Mouse (Mus musculus) MEL (cell line): ENCODE results near the gene Stab1.
A peak's percentile ranks its signal among the peaks of the same experiment; 100 is the strongest.

Experiments used
- BHLHE40 ChIP-seq: IDR thresholded peaks from 2 replicates; pipeline ENCODE4 v1.6.1; 2012; ENCODE audit warnings: low read depth, mild to moderate bottlenecking, inconsistent platforms, low read length, improper control_type of control experiment, borderline replicate concordance
- CTCF ChIP-seq, 3 experiments: IDR thresholded peaks in 2 of 3; conservative IDR thresholded peaks in 1 of 3; 2 replicates each; pipeline ENCODE4 v1.5.1; 2011 to 2012; ENCODE audit warnings: low read length in 3 of 3, low read depth in 2 of 3, mild to moderate bottlenecking in 2 of 3, improper control_type of control experiment in 1 of 3, inconsistent platforms in 1 of 3, mixed read lengths in 1 of 3, moderate library complexity in 1 of 3; ENCODE audit not compliant: control insufficient read depth in 1 of 3, insufficient read depth in 1 of 3, poor library complexity in 1 of 3, severe bottlenecking in 1 of 3
- EP300 ChIP-seq, 2 experiments: IDR thresholded peaks; 2 replicates each; pipeline ENCODE4 v1.6.1; 2011; ENCODE audit warnings: improper control_type of control experiment in 2 of 2, low read length in 2 of 2, low read depth in 1 of 2, mild to moderate bottlenecking in 1 of 2
- GATA1 ChIP-seq: IDR thresholded peaks from 2 replicates; pipeline ENCODE4 v1.6.1; 2011; ENCODE audit warnings: low read depth, low read length, improper control_type of control experiment
- HCFC1 ChIP-seq: IDR thresholded peaks from 2 replicates; pipeline ENCODE4 v1.6.1; 2012; ENCODE audit warnings: low read depth, mild to moderate bottlenecking, inconsistent platforms, low read length, improper control_type of control experiment, moderate library complexity
- MAX ChIP-seq: IDR thresholded peaks from 2 replicates; pipeline ENCODE4 v1.6.1; 2011; ENCODE audit warnings: low read length, improper control_type of control experiment
- MEF2A ChIP-seq: IDR thresholded peaks from 2 replicates; pipeline ENCODE4 v1.6.1; 2014; ENCODE audit warnings: low read depth, mild to moderate bottlenecking, inconsistent platforms, low read length, improper control_type of control experiment; ENCODE audit not compliant: poor library complexity, insufficient replicate concordance, severe bottlenecking; ENCODE audit errors: extremely low read depth
- POLR2A ChIP-seq, 2 experiments: IDR thresholded peaks; 2 replicates each; pipeline ENCODE4 v1.6.1; 2011 to 2012; ENCODE audit warnings: low read length in 2 of 2, mild to moderate bottlenecking in 2 of 2, control low read depth in 1 of 2, improper control_type of control experiment in 1 of 2, low read depth in 1 of 2, moderate library complexity in 1 of 2; ENCODE audit not compliant: control insufficient read depth in 1 of 2, insufficient read depth in 1 of 2, poor library complexity in 1 of 2
- TAL1 ChIP-seq: IDR thresholded peaks from 2 replicates; pipeline ENCODE4 v1.6.1; 2012; ENCODE audit warnings: mild to moderate bottlenecking, inconsistent platforms, low read length, moderate library complexity, mixed read lengths
- ZC3H11A ChIP-seq: IDR thresholded peaks from 2 replicates; pipeline ENCODE4 v1.6.1; 2012; ENCODE audit warnings: low read depth, mild to moderate bottlenecking, inconsistent platforms, low read length, improper control_type of control experiment

GRCm38 (mm10) chr14:31110613-31111012 lies 57.8 kb downstream of the Stab1 start:
- TF ChIP-seq HCFC1, result no peak
- no peak for TF ChIP-seq BHLHE40
- peak; percentile 41; the same call in 1 of the 2 replicates for TF ChIP-seq GATA1
- TF ChIP-seq MAX, result no peak
- TF ChIP-seq EP300 (IDR thresholded peaks at IDR 0.05; ENCODE audit: low read depth in 1 of 2, low read length in 2 of 2), result peak; percentile 41 to 43; a peak in 3 of 4 replicates
- TF ChIP-seq POLR2A (IDR thresholded peaks at IDR 0.05; ENCODE audit: control insufficient read depth in 1 of 2, insufficient read depth in 1 of 2, low read depth in 1 of 2, low read length in 2 of 2, poor library complexity in 1 of 2), result no peak
- TF ChIP-seq ZC3H11A, result no peak
- no peak for TF ChIP-seq CTCF (IDR thresholded peaks at IDR 0.05 in 2 of 3, conservative IDR thresholded peaks at IDR 0.05 in 1 of 3; ENCODE audit: control insufficient read depth in 1 of 3, insufficient read depth in 1 of 3, low read depth in 2 of 3, low read length in 3 of 3, poor library complexity in 1 of 3, severe bottlenecking in 1 of 3)
- TF ChIP-seq MEF2A, result no peak
- TF ChIP-seq TAL1, result peak; percentile 38
